Mouse (Mus musculus): ENCODE data around the gene Lamb1.

Gene Lamb1

DNA sequence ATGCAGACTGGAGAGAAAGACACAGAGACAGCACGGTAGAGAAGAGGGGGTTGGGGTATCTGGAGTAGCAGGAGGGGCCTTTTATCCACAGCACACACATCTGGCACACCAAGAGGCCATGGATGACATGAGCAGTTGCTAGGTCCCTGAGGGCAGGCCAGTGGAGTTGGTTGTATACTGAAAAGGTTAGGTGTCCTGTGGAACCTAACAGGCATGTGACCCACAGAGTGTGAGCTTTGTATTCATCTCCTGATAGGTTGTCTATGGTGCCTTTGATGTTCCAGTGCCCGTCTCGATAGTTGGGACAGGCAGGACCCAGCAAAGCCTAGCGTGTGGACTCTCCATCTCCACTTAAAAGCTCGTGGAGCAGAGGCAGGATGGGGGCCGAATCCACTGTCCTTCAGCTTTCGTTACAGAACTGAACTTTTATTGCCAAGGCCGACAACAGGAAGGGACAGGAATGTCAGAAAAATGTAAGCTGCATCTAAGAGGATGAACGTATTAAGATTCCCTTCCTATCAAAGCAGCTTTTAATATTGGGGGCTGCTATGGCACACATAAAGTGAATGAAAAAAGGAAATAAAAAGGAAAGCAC, 46.7 kb downstream of the Lamb1 start:
- TF ChIP-seq GATA4 (IDR thresholded peaks at IDR 0.05; ENCODE audit: insufficient replicate concordance, low read length), result no peak

DNA sequence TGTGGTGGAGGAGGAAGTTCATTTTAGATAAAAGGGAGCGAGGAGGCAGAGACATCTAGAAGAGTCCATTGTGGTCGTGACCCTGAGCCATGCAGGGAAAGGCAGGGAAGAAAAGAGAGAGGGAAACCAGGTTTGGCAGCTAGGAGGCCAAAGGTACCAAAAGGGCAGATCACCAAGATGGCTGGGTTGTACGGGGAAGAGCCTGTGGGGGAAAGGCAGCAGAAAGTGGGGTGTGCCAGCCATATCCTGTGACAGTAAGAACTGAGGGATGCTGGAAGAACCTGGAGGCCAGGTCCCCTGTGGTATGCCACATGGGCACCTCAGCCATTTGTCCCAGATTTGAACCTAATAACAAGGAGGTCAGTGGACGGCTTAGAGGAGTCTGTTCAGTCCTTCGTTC, 47.2 kb downstream of the Lamb1 start:
- no peak for TF ChIP-seq GATA4 (IDR thresholded peaks at IDR 0.05; ENCODE audit: insufficient replicate concordance, low read length)

DNA sequence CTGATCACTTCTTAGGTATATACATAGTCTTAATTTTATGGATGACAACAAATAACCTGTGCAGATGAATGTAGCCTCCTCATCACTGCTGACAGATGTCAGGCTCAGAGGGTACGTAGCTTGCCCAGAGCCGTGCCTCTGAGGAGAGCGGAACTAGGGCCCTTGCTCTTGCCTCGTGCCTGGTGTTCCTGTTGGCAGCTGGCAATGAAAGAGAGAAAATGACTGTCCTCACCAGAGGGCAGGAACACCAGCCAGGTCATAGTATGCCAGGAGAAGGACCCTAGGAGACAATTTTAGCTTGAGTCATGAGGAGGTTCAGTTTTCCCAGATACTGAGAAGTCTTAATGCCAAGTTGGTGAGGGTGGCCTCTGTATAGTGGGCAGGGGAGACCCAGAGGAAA, 48.1 kb downstream of the Lamb1 start:
- TF ChIP-seq GATA4 (IDR thresholded peaks at IDR 0.05; ENCODE audit: insufficient replicate concordance, low read length), result no peak

DNA sequence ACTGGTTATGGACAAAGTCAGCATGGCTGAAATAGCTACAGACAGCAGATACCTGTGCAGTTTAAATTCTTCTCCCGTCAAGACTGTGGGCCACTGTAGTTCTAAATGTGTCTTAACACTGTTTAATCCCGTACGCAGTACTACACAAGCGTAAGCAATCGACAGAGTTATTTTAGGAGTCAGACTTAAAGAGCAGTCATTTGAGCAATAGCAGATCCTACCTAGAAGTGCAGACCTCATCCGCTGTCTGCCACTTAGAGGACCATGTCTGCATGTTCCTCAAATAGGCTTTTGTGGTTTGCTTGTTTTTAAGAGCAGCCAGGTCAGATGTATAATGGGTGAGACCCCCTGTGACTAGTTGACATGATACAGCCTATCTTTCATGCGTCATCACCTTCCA, 49.3 kb downstream of the Lamb1 start:
- no peak for TF ChIP-seq GATA4 (IDR thresholded peaks at IDR 0.05; ENCODE audit: insufficient replicate concordance, low read length)

DNA sequence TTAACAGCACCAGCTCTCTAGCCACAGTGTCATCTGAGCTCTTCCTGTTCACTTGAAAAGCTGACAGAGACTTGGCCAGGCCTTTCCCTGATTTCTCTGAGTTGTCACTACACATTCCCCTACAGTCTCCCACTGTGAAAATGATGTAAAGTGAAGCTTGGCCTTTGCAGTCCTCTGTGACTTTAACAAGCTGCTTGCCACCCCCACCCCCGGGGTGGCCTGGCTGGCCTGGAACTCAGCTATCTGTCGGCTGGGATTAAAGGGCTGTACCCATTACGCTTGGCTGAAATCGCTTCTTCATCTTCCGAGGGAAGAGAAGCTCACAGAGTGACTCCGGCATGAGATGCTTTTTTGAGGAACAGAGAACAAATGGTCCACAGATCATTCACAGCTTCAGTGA, 50.9 kb downstream of the Lamb1 start:
- TF ChIP-seq GATA4 (IDR thresholded peaks at IDR 0.05; ENCODE audit: insufficient replicate concordance, low read length), result no peak

DNA sequence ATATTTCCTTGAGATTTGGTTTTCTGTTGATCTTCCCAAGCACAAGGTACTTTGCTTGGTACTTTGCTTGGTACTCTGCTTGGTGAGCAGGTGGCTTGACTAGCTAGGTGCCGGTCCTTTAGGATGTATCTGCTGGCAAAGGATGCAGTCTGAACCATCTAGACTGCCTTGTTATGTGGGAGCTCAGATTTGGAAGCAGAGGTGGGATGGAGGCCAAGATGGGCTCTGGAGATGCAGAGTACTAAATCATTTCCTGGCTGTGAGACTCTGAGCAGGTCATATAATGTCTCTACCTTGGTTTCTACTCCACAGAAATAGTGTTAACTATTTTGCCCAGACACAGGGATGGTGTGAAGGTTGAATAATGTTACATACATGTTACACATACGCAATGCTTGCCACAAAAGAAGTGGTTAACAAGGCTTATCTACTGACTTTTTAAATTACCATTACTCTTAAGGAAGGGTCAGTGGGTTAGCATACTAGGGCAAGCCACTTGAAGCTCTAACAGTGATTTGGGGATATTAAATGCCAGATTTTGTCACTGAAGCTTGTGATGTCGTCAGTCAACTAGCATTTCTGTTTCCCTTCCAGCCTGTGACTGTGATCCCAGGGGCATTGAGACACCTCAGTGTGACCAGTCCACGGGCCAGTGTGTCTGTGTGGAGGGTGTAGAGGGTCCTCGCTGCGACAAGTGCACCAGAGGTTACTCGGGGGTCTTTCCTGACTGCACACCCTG, 52.8 kb downstream of the Lamb1 start:
- TF ChIP-seq GATA4 (IDR thresholded peaks at IDR 0.05; ENCODE audit: insufficient replicate concordance, low read length), result no peak

DNA sequence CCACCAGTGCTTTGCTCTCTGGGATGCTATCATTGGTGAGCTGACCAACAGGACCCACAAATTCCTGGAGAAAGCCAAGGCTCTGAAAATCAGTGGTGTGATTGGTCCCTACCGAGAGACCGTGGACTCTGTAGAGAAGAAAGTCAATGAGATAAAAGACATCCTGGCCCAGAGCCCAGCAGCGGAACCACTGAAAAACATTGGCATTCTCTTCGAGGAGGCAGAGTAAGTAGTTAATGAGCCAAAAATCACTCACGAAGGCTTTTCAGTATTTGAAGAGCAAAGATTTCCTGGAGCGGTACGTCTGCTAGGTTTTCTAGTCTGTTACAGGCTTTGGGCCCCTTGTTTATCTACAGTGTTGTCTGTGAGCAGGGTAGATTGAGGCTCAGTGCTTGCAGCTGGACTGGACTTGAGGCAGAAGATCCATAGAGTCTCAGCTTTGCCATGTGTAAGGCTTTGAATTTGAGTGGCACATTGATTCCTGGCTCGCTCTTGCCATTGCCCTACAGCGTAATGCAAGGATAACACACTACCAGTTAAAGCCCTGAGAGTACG, 53.5 kb downstream of the Lamb1 start:
- TF ChIP-seq GATA4 (IDR thresholded peaks at IDR 0.05; ENCODE audit: insufficient replicate concordance, low read length), result no peak

DNA sequence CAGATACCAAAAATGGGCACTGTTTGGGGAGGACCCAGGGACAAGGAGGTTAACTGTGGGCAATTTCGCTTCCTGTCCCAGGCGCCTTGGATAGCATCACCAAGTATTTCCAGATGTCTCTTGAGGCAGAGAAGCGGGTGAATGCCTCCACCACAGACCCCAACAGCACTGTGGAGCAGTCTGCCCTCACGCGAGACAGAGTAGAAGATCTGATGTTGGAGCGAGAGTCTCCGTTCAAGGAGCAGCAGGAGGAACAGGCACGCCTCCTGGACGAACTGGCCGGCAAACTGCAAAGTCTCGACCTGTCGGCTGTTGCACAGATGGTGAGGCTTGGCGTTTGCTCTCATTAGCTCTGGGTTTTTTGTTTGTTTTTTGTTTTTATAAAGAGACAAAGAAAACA, 55.8 kb downstream of the Lamb1 start:
- no peak for TF ChIP-seq GATA4 (IDR thresholded peaks at IDR 0.05; ENCODE audit: insufficient replicate concordance, low read length)

DNA sequence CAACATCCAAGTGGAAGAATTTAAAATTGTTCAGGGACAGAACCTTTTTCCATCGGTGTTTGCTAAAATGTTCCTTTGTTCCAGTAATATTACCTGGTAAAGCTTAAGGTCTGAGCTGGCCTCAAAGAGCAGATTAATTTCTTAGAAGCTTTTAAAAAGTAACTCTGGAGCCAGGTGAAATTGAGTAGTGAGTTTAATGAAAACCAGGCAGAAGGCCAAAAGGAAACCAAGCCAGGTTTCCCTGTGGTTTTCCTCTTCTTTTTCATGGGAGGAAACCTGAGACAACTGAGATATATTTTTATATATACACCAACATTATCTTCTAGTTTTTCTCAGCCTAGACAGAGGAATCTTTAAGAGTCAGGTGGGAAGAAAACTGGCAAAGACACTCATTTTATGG, 56.5 kb downstream of the Lamb1 start:
- no peak for TF ChIP-seq GATA4 (IDR thresholded peaks at IDR 0.05; ENCODE audit: insufficient replicate concordance, low read length)

DNA sequence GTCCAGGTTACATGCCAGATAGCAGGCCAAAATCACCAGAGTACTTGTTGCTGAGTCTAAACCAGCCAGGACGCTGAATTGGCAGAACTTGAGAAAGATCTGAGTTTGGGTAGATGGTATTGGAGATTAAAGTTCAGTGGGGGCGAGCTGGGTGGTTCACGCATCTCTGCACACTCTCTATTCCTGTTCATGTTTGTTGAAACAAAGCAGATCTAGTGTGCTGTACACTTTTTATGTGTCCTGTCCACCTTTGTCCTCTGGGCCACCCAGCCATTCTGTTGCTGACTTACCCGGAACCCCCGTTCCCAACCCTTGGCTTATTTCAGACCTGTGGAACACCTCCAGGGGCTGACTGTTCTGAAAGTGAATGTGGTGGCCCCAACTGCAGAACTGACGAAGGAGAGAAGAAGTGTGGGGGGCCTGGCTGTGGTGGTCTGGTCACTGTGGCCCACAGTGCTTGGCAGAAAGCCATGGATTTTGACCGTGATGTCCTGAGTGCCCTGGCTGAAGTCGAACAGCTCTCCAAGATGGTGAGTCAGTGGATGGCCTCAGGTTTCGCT, 58.2 kb downstream of the Lamb1 start:
- no peak for TF ChIP-seq GATA4 (IDR thresholded peaks at IDR 0.05; ENCODE audit: insufficient replicate concordance, low read length)

DNA sequence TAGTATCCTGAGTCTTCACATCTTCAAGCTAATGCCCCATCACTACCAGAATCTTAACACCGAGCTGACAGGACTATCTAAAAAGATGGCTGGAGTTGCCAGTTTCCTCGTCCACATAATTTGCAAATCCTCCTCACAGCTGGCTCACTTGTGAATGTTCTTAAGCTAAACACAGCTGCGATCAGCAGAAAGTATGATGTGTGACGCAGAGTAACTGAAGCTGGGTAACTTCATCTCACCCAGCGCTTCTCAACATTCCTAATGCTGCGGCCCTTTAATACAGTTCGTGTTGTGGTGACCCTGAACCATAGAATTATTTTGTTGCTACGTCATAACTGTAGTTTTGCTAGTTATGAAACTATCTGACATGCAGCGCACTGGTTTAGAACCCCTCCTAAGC, 62.1 kb downstream of the Lamb1 start:
- no peak for TF ChIP-seq GATA4 (IDR thresholded peaks at IDR 0.05; ENCODE audit: insufficient replicate concordance, low read length)

DNA sequence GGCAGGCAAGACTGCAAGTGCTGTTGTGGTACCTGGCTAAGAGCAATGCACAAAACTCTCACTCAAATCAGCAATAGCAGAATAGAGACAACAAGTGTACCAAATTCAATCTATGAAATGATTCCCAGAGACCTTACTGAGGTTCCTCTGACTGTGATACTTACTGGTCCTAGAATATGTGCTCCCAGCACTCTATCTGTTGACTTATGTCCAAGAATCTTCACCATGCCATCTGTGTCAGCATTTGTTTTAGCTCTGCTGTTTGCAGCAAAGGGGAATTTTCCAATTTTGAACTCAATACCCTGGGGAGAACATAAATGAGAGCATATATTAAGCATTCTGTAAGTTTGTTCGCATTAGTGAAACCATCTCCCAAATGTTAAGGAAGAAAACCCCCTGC, 68.2 kb downstream of the Lamb1 start:
- TF ChIP-seq GATA4 (IDR thresholded peaks at IDR 0.05; ENCODE audit: insufficient replicate concordance, low read length), result no peak

DNA sequence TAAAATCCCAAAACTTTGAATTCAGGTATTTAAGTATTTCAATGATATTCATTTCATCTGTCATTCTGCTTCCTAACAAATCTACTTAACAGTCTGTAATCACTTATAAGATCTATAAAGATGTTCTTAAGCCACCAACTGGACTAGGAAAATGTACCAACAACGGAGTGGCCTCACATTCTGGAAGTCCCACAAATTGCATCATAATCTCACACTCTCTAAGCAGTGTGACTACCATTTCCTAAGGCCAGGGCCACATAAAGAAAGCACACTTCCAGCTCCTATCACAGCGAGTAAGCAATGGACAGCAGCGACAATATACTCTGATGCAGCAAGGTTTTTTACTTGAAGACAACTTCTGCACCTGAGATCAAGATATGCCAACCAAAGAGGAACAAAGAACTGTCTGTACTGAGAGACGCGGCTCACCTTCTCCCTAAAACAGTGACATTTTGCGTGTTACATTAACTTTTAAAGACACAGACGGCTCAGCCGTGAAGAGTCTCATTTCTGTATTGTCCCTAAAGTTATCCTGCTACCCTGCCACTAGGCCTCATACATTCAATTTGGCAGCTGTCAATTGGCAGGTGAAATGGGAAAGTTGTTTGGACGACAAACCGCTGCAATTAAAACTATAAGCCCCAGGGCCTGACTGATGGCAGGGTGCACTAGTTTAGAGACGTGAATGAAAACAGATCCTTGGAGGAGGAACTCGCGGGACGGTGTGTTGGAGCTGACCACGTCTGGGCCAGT, 85.3 kb downstream of the Lamb1 start:
- TF ChIP-seq GATA4 (IDR thresholded peaks at IDR 0.05; ENCODE audit: insufficient replicate concordance, low read length), result no peak

DNA sequence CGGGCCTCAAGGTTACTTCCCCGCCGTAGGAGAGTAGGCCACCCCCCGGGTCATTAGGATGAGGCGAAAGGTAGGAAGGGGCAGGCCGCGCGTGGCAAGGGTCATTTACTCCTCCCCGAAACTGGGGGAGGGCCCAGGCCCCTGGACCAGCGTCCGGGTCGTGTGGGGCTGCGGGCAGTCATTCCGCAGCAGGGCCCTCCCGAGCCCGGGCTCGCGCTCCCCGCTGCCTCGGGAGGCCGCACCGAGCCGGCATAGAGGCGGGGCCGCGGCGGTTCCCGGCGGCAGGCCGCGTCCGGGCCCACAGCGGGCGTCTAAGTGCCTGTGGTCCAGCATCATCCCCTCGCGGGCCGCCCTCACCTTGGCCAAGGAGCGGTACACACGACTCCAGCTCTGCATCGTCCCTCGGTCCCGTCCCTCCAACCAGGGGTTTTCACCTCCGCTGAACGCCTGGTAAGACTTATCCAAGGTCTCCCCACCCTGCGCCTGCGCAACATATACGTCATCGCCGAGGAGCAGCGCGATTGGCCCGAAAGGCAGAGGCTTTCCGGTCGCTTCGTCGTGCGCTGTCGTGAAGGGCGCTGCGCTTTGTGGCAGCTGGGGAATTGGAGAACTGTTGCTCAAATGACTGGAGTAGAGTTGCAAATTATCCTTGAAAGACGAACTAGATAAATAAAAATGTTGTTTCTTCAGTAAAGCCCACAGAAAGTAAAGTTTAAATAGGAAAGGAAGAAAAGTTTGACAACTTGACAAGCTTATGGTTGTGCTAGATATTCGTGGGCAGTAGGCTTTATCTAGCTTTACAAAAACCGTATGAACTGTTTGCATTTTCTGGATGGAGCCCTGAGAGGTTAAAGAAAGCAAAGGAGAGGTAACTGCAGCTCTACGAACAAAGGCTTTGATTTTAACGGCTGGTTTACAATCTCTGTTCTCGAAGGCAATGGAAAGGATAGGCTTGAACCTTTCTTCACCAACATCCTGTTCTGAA, 86.2 kb downstream of the Lamb1 start, which contains the start of gene Dld:
Gene Dld, minus strand, starts transcription at position 510 of the 985 bp plus-strand sequence.
- peak; percentile 9; the same call in 1 of the 2 replicates for TF ChIP-seq GATA4 (IDR thresholded peaks at IDR 0.05; ENCODE audit: insufficient replicate concordance, low read length)

Measured in liver, adult (tissue).